Mouse (Mus musculus) Muller cell, postnatal 12 days (primary cell): ENCODE measurements around the gene Lpp.

Source experiments
- DNase-seq: peaks from one replicate; pipeline ENCODE4 v3.0.0-alpha.2; 2015; ENCODE audit errors: inconsistent ontology term

Lpp gene

GRCm38 (mm10) chr16:24915470-24915869 lies 522.2 kb downstream of the Lpp start:
- DNase-seq, result no peak

DNA sequence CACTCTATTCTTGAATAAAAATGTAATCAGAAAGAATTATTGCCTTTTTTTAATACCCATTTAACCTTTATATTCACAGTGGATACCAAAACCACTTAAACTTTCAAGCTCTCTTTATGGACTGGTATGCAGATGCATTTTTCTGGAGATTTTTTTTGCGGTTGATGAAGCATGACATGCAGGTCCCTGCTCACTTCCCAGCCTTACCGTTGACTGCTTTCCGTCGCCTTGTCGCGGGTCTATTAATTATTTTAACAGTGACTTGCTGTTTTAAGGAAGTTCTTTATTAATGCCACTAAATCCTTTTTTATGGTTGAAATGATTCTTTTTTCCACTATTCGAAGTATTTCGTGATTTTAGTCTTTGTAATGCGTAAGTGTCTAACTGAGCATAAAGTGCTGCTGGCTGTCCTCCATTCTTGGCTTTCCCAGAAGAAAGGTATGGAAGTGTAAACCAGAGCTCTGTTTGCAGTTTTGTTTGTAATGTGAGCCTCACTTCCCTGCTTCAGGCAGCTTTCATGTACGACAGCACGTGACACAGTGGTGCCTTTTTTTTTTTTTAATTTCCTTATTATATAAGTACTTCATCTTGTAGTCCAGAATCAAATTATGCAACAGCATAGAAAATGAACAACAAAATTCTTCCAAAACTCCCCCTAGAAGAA lies 526.2 kb downstream of the Lpp start:
- peak; percentile 61 for DNase-seq

DNA sequence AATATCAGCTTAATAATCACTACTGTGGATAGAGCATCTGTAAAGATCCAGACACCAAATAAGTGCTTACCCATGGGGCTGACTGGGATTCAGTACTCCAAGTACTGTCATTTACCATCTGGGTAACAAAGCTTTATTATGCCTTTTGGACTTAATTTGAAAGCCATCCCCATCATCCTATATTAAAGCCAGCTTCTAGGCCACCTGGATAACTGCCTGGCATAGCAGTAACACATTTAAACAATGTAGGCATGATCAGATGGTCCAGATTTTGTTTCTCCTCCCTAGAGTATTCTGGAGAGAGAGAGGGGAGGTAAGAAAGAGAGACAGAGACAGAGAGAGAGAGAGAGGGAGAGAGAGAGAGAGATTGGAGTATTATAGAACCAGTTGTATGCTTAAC lies 536.8 kb downstream of the Lpp start:
- DNase-seq, result no peak

- DNase-seq, result no peak
Observed at GRCm38 (mm10) chr16:24930621-24931020, 537.3 kb downstream of the Lpp start.

DNA sequence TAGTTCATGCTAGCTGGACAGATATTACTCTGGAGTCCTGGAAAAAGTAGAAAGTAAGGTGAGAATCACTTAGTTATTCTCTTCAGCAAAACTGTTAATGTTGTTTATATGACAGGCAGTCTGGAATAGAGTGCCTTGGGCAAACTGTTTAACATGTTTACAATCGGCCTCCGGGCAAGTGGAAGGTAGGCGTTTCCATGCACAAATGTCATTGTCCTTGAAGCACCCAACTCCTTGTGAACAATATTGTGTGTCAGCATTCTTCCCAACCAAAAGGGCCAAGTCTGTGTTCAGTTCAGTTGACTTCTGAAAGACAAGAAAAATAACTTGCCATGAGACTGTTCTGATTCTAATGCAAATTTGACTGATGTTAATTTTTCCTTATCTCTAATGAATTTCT lies 539.5 kb downstream of the Lpp start:
- DNase-seq, result no peak

DNA sequence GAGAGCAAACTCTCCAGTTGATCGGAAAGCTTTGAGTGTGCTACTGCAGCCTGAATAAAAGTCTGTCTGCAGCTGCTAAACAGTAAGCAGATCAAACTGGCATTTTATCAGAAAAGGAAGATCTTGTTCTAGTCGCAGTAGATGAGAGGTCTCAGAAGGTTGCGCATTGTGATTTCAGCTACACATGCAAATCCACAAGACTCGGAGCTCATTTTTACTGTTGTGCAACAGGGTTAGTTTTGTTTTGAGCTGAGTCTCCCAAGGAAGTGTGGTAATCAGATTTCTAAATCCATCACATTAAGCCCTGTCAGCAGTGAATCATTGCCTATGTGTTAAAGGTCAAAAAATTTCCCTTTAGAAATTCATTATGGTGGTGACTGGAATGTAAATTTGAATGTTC lies 540.4 kb downstream of the Lpp start:
- no peak for DNase-seq

GRCm38 (mm10) chr16:24941306-24942160 lies 548.2 kb downstream of the Lpp start:
- DNase-seq, result no peak

DNA sequence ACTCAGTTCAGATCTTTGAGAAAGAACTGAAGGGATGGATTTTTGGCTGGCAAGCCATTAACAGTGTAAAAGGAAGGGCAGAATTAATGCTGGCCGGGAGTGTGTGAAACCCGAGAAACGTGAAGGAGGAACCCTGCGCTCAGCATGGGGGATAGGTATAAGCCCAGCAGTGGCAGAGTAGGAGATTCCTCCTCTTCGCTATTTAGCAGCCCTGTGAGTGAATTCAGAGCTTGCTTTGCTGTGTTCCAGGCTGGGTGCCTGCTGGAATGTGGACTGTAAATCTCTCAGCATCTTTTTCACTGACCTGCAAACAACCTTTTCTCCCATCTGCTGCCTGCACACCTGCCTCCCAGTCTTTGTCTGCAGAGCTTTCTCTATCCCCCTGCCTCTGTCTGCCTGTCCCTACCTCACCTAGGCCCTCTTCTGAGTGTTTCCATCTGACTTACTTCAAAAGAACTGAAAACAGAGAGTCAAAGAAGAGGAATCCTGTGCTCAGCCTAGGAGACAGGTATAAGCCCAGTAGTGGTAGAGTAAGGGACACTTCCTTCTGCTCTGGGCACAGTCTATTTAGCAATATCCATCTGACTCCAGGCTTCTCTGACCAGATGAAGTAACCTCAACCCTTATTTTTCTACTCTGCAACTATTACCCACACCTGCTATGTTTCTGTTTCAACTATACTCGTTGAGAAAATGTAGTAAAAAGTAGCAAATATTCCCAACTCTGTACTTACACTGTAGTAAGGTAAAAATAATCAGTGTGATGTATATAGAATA lies 550.4 kb downstream of the Lpp start:
- DNase-seq, result no peak

- peak; percentile 16 for DNase-seq
Observed at GRCm38 (mm10) chr16:24946356-24946755, 553.0 kb downstream of the Lpp start.

GRCm38 (mm10) chr16:24947485-24947884 lies 554.2 kb downstream of the Lpp start:
- no peak for DNase-seq

- no peak for DNase-seq
Observed at GRCm38 (mm10) chr16:24948091-24948690, 554.9 kb downstream of the Lpp start.

- no peak for DNase-seq
Observed at GRCm38 (mm10) chr16:24949265-24949664, 556.0 kb downstream of the Lpp start.

GRCm38 (mm10) chr16:24950112-24950743 lies 556.9 kb downstream of the Lpp start:
- no peak for DNase-seq

DNA sequence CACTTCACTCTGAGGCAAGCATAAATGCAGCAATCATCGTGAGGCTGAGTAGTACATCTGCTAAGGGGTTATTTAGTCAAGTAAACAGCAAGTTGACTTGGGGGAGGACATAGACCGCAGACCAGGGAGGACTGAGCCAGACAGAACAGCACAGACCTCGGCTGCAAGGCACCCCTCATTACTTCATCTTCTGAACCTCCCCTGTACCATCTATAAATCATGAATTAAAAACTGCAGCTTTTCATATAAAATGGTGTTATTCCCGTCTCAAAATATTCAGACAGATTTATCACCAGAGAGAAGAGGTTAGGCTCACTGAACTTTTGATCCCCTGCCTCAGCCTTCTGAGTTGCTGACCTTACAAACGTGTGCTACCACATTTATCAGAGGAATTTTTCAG lies 558.6 kb downstream of the Lpp start:
- DNase-seq, result no peak

GRCm38 (mm10) chr16:24955054-24955453 lies 561.7 kb downstream of the Lpp start:
- peak; percentile 75 for DNase-seq

- no peak for DNase-seq
Observed at GRCm38 (mm10) chr16:24958661-24959060, 565.4 kb downstream of the Lpp start.

DNA sequence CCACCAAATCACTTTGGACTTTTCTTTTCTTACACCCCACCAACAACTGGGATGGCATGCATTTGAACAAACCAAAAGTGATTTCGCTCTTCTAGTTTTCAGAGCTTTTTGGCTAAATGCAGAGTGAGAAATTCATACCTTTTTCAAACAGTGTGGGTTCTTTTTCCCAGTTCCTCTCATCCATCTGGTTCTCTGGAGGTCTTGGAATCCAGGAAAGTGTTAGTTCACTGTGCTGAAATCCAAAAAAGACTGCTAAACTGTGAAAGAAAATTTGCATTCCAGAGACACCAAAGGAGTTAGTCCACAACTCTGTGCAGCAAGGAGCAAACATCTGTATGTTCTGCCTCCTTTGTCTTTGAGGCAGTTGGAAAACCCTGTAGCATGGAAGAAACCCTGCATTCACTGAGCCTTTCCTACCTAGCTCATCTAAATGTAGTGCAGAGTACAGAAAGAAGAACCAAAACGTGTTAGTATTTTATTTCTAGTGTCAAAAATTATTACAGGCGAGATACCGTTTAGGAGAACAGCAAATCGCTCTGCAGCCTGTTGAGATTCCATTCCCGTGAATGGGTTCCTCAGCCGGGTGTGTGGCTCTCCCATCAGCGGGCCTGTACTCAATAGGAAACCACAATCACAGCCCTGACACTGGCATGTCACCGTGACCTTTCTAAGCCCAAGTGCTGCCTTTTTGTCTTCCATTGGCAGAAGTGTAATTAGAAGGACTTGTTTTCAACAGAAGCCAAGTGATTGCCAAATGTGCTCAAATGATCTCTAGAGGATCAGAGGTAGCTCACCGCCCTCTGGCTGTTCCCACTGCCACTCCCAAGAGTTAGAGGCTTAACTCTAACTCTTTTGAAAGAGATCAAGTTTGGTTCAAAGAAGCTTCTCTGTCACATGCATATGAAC lies 567.8 kb downstream of the Lpp start:
- peak; percentile 85 for DNase-seq

DNA sequence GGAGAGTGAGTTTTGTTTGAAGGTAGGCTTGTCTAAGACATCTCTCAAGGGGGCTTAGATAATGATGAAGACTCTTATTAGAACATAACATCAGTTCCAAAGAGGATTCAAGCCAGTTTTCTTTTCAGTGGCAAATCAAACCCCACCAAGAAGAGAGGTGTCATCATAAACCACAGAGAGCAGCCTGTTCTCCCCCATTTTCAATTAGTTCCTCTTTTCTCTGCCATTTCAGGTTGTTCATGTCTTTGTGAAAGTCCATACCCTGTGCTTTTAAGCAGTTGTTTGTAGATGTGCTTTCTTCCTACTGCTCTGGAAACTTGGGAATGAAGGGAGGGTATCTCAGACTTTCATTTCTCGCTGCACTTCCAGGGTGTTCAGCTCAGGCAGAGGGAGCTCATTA lies 571.0 kb downstream of the Lpp start:
- DNase-seq, result no peak

DNA sequence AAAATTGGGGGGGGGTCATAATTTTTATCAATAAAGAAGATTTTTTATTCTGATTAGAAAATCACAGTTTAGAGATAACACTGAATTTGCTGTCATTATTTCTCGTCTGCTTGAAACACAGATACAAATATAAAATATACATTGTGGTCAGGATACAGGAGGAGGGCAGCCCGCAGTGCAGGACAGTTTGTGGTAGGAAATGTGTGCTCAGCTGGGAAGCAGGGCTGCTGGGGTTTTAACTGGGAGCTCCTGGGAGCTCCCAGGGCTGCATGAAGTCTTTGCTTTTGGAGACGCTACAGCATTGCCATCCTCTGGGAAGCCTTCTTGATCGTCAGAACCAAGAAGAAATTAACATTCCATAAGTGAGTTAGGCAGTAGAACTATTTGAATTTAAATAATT lies 571.8 kb downstream of the Lpp start:
- no peak for DNase-seq

GRCm38 (mm10) chr16:24966460-24966859 lies 573.2 kb downstream of the Lpp start:
- no peak for DNase-seq
